Mouse (Mus musculus) left cerebral cortex, postnatal 10 days (tissue): ENCODE measurements around the gene Amtn. TPM values are rescaled to one million over a fixed set of nuclear protein-coding genes. Genes with fewer than 3 reads are reported as not detected.
"Not testable (repeated sequence)": the region's sequence is repeated elsewhere in the genome, so short reads cannot be mapped to it uniquely, and the experiment has no call there.

Source experiments
- DNase-seq, 2 experiments: peaks; one replicate each; pipeline ENCODE4 v3.0.0; 2021 to 2022; ENCODE audit warnings: low spot score in 2 of 2, mixed read lengths in 1 of 2; ENCODE audit errors: extremely low spot score in 1 of 2
- intact Hi-C: fragments of 180-260 bp; cut with DNase I; formaldehyde crosslinking; loops from one replicate; pipeline ENCODE4 v1.15.1; 2025
- total RNA-seq, 2 experiments: library from RNA; stranded (reverse); gene quantifications; 2 replicates each; pipeline ENCODE4 v1.2.3; 2021

Amtn gene
- not detected for total RNA-seq

GRCm38 (mm10) chr5:88375808-88376207 is at the start of gene Amtn:
Gene Amtn, plus strand, starts transcription at chr5:88376108.
- intact Hi-C loops, result no loop called here
- no peak for DNase-seq

- intact Hi-C loops, DNase-seq: not testable (repeated sequence)
Observed at GRCm38 (mm10) chr5:88348533-88348932, 27.4 kb upstream of the Amtn start.

GRCm38 (mm10) chr5:88364768-88365167 is 11.1 kb upstream of the Amtn start:
- peak in 1 of 2 experiments; percentile 2 for DNase-seq
- intact Hi-C loops, result no loop called here

- no peak for DNase-seq
- intact Hi-C loops, result no loop called here
Observed at GRCm38 (mm10) chr5:88366886-88367285, 9.0 kb upstream of the Amtn start.

- DNase-seq, result no peak
- intact Hi-C loops, result no loop called here
Observed at GRCm38 (mm10) chr5:88370578-88371232, 5.2 kb upstream of the Amtn start.

- no peak for DNase-seq
- intact Hi-C loops, result no loop called here
Observed at GRCm38 (mm10) chr5:88372563-88372962, 3.3 kb upstream of the Amtn start.

GRCm38 (mm10) chr5:88391960-88392359 is 16.1 kb downstream of the Amtn start:
- intact Hi-C loops, result loop anchor here (10.0 kb wide), 1 partner anchor 607 kb away; no protein-coding TSS in a partner anchor

GRCm38 (mm10) chr5:88398581-88398980 is 22.7 kb downstream of the Amtn start:
- no peak for DNase-seq
- intact Hi-C loops, result loop anchor here (10.0 kb wide), 1 partner anchor 614 kb away; no protein-coding TSS in a partner anchor

More at GRCm38 (mm10) chr5:88391960-88392359, 16.1 kb downstream of the Amtn start:
- not testable (repeated sequence) for DNase-seq

- intact Hi-C loops, result loop anchor here (10.0 kb wide), 2 partner anchors 615 to 1545 kb away; no protein-coding TSS in a partner anchor
- DNase-seq, result peak; percentile 64 to 76
Observed at GRCm38 (mm10) chr5:88399849-88400248, 23.9 kb downstream of the Amtn start.

- no peak for DNase-seq
- intact Hi-C loops, result loop anchor here (10.0 kb wide), 1 partner anchor 1547 kb away; no protein-coding TSS in a partner anchor
Observed at GRCm38 (mm10) chr5:88401464-88401863, 25.6 kb downstream of the Amtn start.

GRCm38 (mm10) chr5:88420319-88421065 is 44.6 kb downstream of the Amtn start:
- intact Hi-C loops, result no loop called here
- DNase-seq, result no peak

GRCm38 (mm10) chr5:88424892-88425291 is 49.0 kb downstream of the Amtn start:
- DNase-seq, intact Hi-C loops: not testable (repeated sequence)

GRCm38 (mm10) chr5:88426753-88427152 is 50.8 kb downstream of the Amtn start:
- intact Hi-C loops, result no loop called here

More at GRCm38 (mm10) chr5:88426753-88427152, 50.8 kb downstream of the Amtn start:
- no peak for DNase-seq

Other genes starting within 250 kb of the Amtn start
- not detected for gene Gm11115, start 222.0 kb upstream of the Amtn start, total RNA-seq
- gene Gm7714, start 107.2 kb upstream of the Amtn start, total RNA-seq, result not detected
- gene Prol1, start 58.8 kb upstream of the Amtn start, total RNA-seq, result not detected
- not detected for gene Ambn, start 79.9 kb downstream of the Amtn start, total RNA-seq
- gene Enam, start 111.9 kb downstream of the Amtn start, total RNA-seq, result not detected
- under 1 TPM; 0.39 to 0.49 TPM for gene Jchain, start 151.8 kb downstream of the Amtn start, total RNA-seq
- gene Utp3, start 178.4 kb downstream of the Amtn start, total RNA-seq, result 10 to 100 TPM; 24.6 to 28.0 TPM
- gene Rufy3, start 188.9 kb downstream of the Amtn start, total RNA-seq, result 100 to 1,000 TPM; 217 to 229 TPM